Comparison of ENCODE assay signal across 8 mouse cellular contexts in genomic region chr7:70633577-70633976, GRCm38 (mm10).
A peak's percentile ranks its signal among the peaks of the same experiment; 100 is the strongest.
DNase-seq lines count a peak whose midpoint lies in the region; ATAC-seq and TF ChIP-seq lines count a peak whose summit lies in the region.

No protein-coding gene starts in this region.

- H3K4me3 ChIP-seq in heart, embryonic 12.5 days = no peak overlapping the region
- H3K4me3 ChIP-seq in heart, embryonic 14.5 days (ENCODE audit: control insufficient read depth in 1 of 2, insufficient read depth in 1 of 2, low read depth in 1 of 2, low read length in 2 of 2) = no peak overlapping the region
- H3K4me3 ChIP-seq in limb, embryonic 11.5 days (ENCODE audit: low read depth, low read length) = no peak overlapping the region

- no peak for ATAC-seq in heart, embryonic 12.5 days (ENCODE audit: insufficient number of reproducible peaks, low FRiP score)
- no peak for ATAC-seq in heart, embryonic 14.5 days (ENCODE audit: insufficient number of reproducible peaks, insufficient read depth, low FRiP score, low read depth)
- no peak for ATAC-seq in limb, embryonic 11.5 days (ENCODE audit: insufficient number of reproducible peaks, low FRiP score, low TSS enrichment, low read depth)

- H3K27ac ChIP-seq in heart, embryonic 12.5 days (ENCODE audit: poor library complexity, severe bottlenecking) = no peak overlapping the region
- H3K27ac ChIP-seq in heart, embryonic 14.5 days (replicated peaks in 1 of 2; ENCODE audit: control insufficient read depth in 1 of 2, insufficient read depth in 1 of 2, low read depth in 2 of 2, low read length in 2 of 2) = no peak overlapping the region
- no peak overlapping the region for H3K27ac ChIP-seq in limb, embryonic 11.5 days (replicated peaks; ENCODE audit: low read depth, low read length)

- no peaks in the 10 kb centered on the region for H3K9me3 ChIP-seq in heart, embryonic 12.5 days (replicated peaks)
- no peaks in the 10 kb centered on the region for H3K9me3 ChIP-seq in heart, embryonic 14.5 days (ENCODE audit: control insufficient read depth, low read length)
- H3K9me3 ChIP-seq in limb, embryonic 11.5 days (ENCODE audit: control insufficient read depth, low read length) = no peaks in the 10 kb centered on the region

- H3K4me1 ChIP-seq in heart, embryonic 12.5 days (replicated peaks) = peaks cover 7% of the 10 kb centered on the region
- H3K4me1 ChIP-seq in heart, embryonic 14.5 days (ENCODE audit: control insufficient read depth in 2 of 2, insufficient read depth in 2 of 2, low read length in 2 of 2) = peaks cover 4% of the 10 kb centered on the region in 2 experiments; a peak in 3 of 4 replicates
- peaks cover 13% of the 10 kb centered on the region for H3K4me1 ChIP-seq in limb, embryonic 11.5 days (ENCODE audit: control insufficient read depth, insufficient read depth, low read length)

- no peak for TF ChIP-seq POLR2A in brain, embryonic 14.5 days (IDR thresholded peaks at IDR 0.05; ENCODE audit: borderline replicate concordance, extremely low read depth, insufficient read depth, insufficient read length, poor library complexity, severe bottlenecking)

- no peaks in the 10 kb centered on the region for H3K36me3 ChIP-seq in heart, embryonic 12.5 days
- H3K36me3 ChIP-seq in heart, embryonic 14.5 days (ENCODE audit: control insufficient read depth, insufficient read depth, low read length) = no peaks in the 10 kb centered on the region
- H3K36me3 ChIP-seq in limb, embryonic 11.5 days (ENCODE audit: control insufficient read depth, insufficient read depth, low read length) = no peaks in the 10 kb centered on the region

- no peak overlapping the region for H3K9ac ChIP-seq in heart, embryonic 12.5 days
- no peak overlapping the region for H3K9ac ChIP-seq in heart, embryonic 14.5 days (ENCODE audit: low read length)
- no peak overlapping the region for H3K9ac ChIP-seq in limb, embryonic 11.5 days (ENCODE audit: low read length)

- peak overlapping the region; percentile 14; the same call in 1 of the 2 replicates for H3K4me2 ChIP-seq in heart, embryonic 12.5 days
- H3K4me2 ChIP-seq in heart, embryonic 14.5 days (ENCODE audit: low read length) = peak overlapping the region; percentile 3; the same call in 1 of the 2 replicates
- 0 out of 2 replicates have a peak overlapping the region, but pooled peaks have one; percentile 10 for H3K4me2 ChIP-seq in limb, embryonic 11.5 days (ENCODE audit: low read depth, severe bottlenecking)

- intact Hi-C loops in heart, postnatal 25 days (cut with DNase I) = no loop called here

- no peak for TF ChIP-seq CTCF in brain, embryonic 14.5 days (IDR thresholded peaks at IDR 0.05; ENCODE audit: borderline replicate concordance, extremely low read depth, insufficient read depth, insufficient read length)

- DNase-seq in heart, postnatal 25 days (ENCODE audit: low spot score) = no peak
- peak; percentile 55 for DNase-seq in brain, embryonic 14.5 days (ENCODE audit: low read depth)
- peak; percentile 44 for DNase-seq in limb, embryonic 11.5 days (ENCODE audit: low spot score)
- DNase-seq in urinary bladder, postnatal 10 days (ENCODE audit: low spot score) = no peak
- DNase-seq in spleen, postnatal 14 days (ENCODE audit: low spot score in 2 of 2) = no peak
- no peak for DNase-seq in MN1 (ENCODE audit: low spot score)

- H3K27me3 ChIP-seq in heart, embryonic 12.5 days (replicated peaks) = 0 out of 2 replicates have a peak, but pooled peaks cover 4% of the 10 kb centered on the region
- peaks cover 7% of the 10 kb centered on the region; the same call in 1 of the 2 replicates for H3K27me3 ChIP-seq in heart, embryonic 14.5 days (ENCODE audit: control insufficient read depth, insufficient read depth, low read length)
- 0 out of 2 replicates have a peak, but pooled peaks cover 5% of the 10 kb centered on the region for H3K27me3 ChIP-seq in limb, embryonic 11.5 days (ENCODE audit: control insufficient read depth, insufficient read depth, low read length)

- 45% methylated on average over 11 of the region's 11 CpGs for WGBS in heart, embryonic 12.5 days
- WGBS in heart, embryonic 14.5 days = 28% methylated on average over 11 of the region's 11 CpGs
- 30% methylated on average over 11 of the region's 11 CpGs for WGBS in limb, embryonic 11.5 days

Comparison
In these comparisons a context has a peak if more than half of its experiments do, and no peak if none do; other contexts are left out.
1. DNase-seq: peak in brain, embryonic 14.5 days (single experiment) and limb, embryonic 11.5 days (single experiment); none in heart, postnatal 25 days (single experiment), urinary bladder, postnatal 10 days (single experiment), spleen, postnatal 14 days (0 of 2) and MN1 (single experiment).
2. Peak in every context shown above with its lines, with median percentiles within 50 percentile points of each other: H3K4me2 ChIP-seq.